Comparison of ENCODE assay signal across 8 mouse cellular contexts in the genomic region with DNA sequence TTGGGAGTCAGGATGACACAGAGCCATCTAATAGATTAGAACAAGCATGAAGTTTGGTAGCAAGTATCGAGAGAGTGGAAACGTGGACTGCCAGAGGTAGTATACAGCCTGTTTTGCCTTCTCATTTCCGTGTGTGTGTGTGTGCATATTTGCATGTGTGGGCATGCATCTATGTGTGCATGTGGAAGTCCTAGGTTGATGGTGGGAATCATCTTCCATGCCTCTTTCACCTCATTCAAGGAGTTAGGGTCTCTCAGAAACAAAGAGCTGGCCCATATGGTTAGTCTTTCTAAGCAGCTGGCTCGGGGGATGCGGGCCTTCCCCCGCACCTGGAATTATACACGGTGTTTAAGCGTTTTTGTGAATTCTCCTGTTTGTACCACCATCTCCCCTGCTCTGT. TPM values are rescaled to one million over a fixed set of nuclear protein-coding genes. Genes with fewer than 3 reads are reported as not detected.
DNase-seq lines count a peak whose midpoint lies in the region; ATAC-seq and TF ChIP-seq lines count a peak whose summit lies in the region.

No protein-coding gene starts in this region.

- H3K27ac ChIP-seq in forebrain, embryonic 15.5 days (replicated peaks): no peak overlapping the region
- H3K27ac ChIP-seq in forebrain, embryonic 12.5 days: no peak overlapping the region
- no peak overlapping the region for H3K27ac ChIP-seq in lung, embryonic 16.5 days (ENCODE audit: low read length)
- no peak overlapping the region for H3K27ac ChIP-seq in limb, embryonic 14.5 days (replicated peaks; ENCODE audit: low read depth, low read length)
- no peak overlapping the region for H3K27ac ChIP-seq in stomach, embryonic 15.5 days

- no peak for TF ChIP-seq POLR2A in lung, adult 2 months (IDR thresholded peaks at IDR 0.05; ENCODE audit: borderline replicate concordance, extremely low read depth, low read depth, low read length)
- TF ChIP-seq POLR2A in limb, embryonic 14.5 days (IDR thresholded peaks at IDR 0.05; ENCODE audit: borderline replicate concordance, extremely low read depth, insufficient read depth, insufficient read length): no peak

- no peak for DNase-seq in lung, adult 2 months
- no peak for DNase-seq in limb, embryonic 14.5 days (ENCODE audit: low spot score)
- DNase-seq in ovary, adult 18-20 months (ENCODE audit: low spot score): no peak
- no peak for DNase-seq in spleen, adult 18-20 months

- peaks cover 21% of the 10 kb centered on the region for H3K36me3 ChIP-seq in forebrain, embryonic 15.5 days
- peaks cover 18% of the 10 kb centered on the region for H3K36me3 ChIP-seq in forebrain, embryonic 12.5 days (replicated peaks)
- H3K36me3 ChIP-seq in lung, embryonic 16.5 days (ENCODE audit: control insufficient read depth, insufficient read depth, low read length): peaks cover under 1% of the 10 kb centered on the region; the same call in 1 of the 2 replicates
- H3K36me3 ChIP-seq in limb, embryonic 14.5 days (ENCODE audit: control insufficient read depth, insufficient read depth, low read length): peaks cover 25% of the 10 kb centered on the region
- H3K36me3 ChIP-seq in stomach, embryonic 15.5 days: peaks cover 8% of the 10 kb centered on the region

- H3K27me3 ChIP-seq in forebrain, embryonic 15.5 days: no peaks in the 10 kb centered on the region
- no peaks in the 10 kb centered on the region for H3K27me3 ChIP-seq in forebrain, embryonic 12.5 days
- no peaks in the 10 kb centered on the region for H3K27me3 ChIP-seq in lung, embryonic 16.5 days (ENCODE audit: control insufficient read depth, insufficient read depth, low read depth, low read length)
- no peaks in the 10 kb centered on the region for H3K27me3 ChIP-seq in limb, embryonic 14.5 days (ENCODE audit: control insufficient read depth, insufficient read depth, low read length)
- H3K27me3 ChIP-seq in stomach, embryonic 15.5 days (replicated peaks): no peaks in the 10 kb centered on the region

- peak overlapping the region; percentile 66; the same call in 1 of the 2 replicates for H3K4me2 ChIP-seq in forebrain, embryonic 15.5 days (replicated peaks)
- H3K4me2 ChIP-seq in forebrain, embryonic 12.5 days: no peak overlapping the region
- H3K4me2 ChIP-seq in lung, embryonic 16.5 days (ENCODE audit: low read depth, low read length): peak overlapping the region; percentile 82
- peak overlapping the region; percentile 72; the same call in 1 of the 2 replicates for H3K4me2 ChIP-seq in limb, embryonic 14.5 days (replicated peaks; ENCODE audit: low read depth, low read length, severe bottlenecking)
- H3K4me2 ChIP-seq in stomach, embryonic 15.5 days: peak overlapping the region; percentile 69; the same call in 1 of the 2 replicates

- peaks cover 40% of the 10 kb centered on the region for H3K4me1 ChIP-seq in forebrain, embryonic 15.5 days
- peaks cover 36% of the 10 kb centered on the region for H3K4me1 ChIP-seq in forebrain, embryonic 12.5 days
- peaks cover 14% of the 10 kb centered on the region for H3K4me1 ChIP-seq in lung, embryonic 16.5 days (replicated peaks; ENCODE audit: control insufficient read depth, insufficient read depth, low read length)
- H3K4me1 ChIP-seq in lung, adult 2 months (ENCODE audit: control insufficient read depth, insufficient read depth, low read length): peaks cover 7% of the 10 kb centered on the region
- H3K4me1 ChIP-seq in limb, embryonic 14.5 days (ENCODE audit: control insufficient read depth, insufficient read depth, low read length): peaks cover 15% of the 10 kb centered on the region
- H3K4me1 ChIP-seq in stomach, embryonic 15.5 days: 0 out of 2 replicates have a peak, but pooled peaks cover 11% of the 10 kb centered on the region

- peak overlapping the region; percentile 84 for H3K4me3 ChIP-seq in forebrain, embryonic 15.5 days
- H3K4me3 ChIP-seq in forebrain, embryonic 12.5 days (replicated peaks): no peak overlapping the region
- no peak overlapping the region for H3K4me3 ChIP-seq in lung, embryonic 16.5 days (ENCODE audit: low read length)
- H3K4me3 ChIP-seq in lung, adult 2 months (replicated peaks; ENCODE audit: extremely low read depth, low read depth, low read length): no peak overlapping the region
- H3K4me3 ChIP-seq in limb, embryonic 14.5 days (replicated peaks; ENCODE audit: low read length): peak overlapping the region; percentile 98
- no peak overlapping the region for H3K4me3 ChIP-seq in stomach, embryonic 15.5 days (replicated peaks)

- 90% methylated on average over 8 of the region's 8 CpGs for WGBS in forebrain, embryonic 15.5 days
- WGBS in forebrain, embryonic 12.5 days: 89% methylated on average over 8 of the region's 8 CpGs
- WGBS in lung, embryonic 16.5 days: 89% methylated on average over 8 of the region's 8 CpGs
- 92% methylated on average over 8 of the region's 8 CpGs for WGBS in lung, adult 2 months
- 88% methylated on average over 8 of the region's 8 CpGs for WGBS in limb, embryonic 14.5 days
- 91% methylated on average over 8 of the region's 8 CpGs for WGBS in stomach, embryonic 15.5 days

- no peak for TF ChIP-seq CTCF in lung, adult 2 months (IDR thresholded peaks at IDR 0.05; ENCODE audit: insufficient read depth, low read length)

- no peak for ATAC-seq in forebrain, embryonic 15.5 days (replicated peaks)
- ATAC-seq in forebrain, embryonic 12.5 days (ENCODE audit: low FRiP score): no peak
- ATAC-seq in lung, embryonic 16.5 days (ENCODE audit: low read depth): no peak
- ATAC-seq in limb, embryonic 14.5 days (ENCODE audit: low FRiP score, low read depth): no peak
- ATAC-seq in stomach, embryonic 15.5 days (ENCODE audit: insufficient read depth, low FRiP score, low read depth): no peak

- no peaks in the 10 kb centered on the region for H3K9me3 ChIP-seq in forebrain, embryonic 15.5 days
- H3K9me3 ChIP-seq in forebrain, embryonic 12.5 days: no peaks in the 10 kb centered on the region
- no peaks in the 10 kb centered on the region for H3K9me3 ChIP-seq in lung, embryonic 16.5 days (ENCODE audit: control insufficient read depth, low read length)
- no peaks in the 10 kb centered on the region for H3K9me3 ChIP-seq in limb, embryonic 14.5 days (ENCODE audit: control insufficient read depth, low read length)
- no peaks in the 10 kb centered on the region for H3K9me3 ChIP-seq in stomach, embryonic 15.5 days

- no peak overlapping the region for H3K9ac ChIP-seq in forebrain, embryonic 15.5 days (replicated peaks)
- no peak overlapping the region for H3K9ac ChIP-seq in forebrain, embryonic 12.5 days
- H3K9ac ChIP-seq in lung, embryonic 16.5 days (ENCODE audit: low read length): no peak overlapping the region
- H3K9ac ChIP-seq in limb, embryonic 14.5 days (ENCODE audit: low read depth, low read length, severe bottlenecking): no peak overlapping the region
- no peak overlapping the region for H3K9ac ChIP-seq in stomach, embryonic 15.5 days

RNA-seq across cellular contexts. Expression of a gene that starts 0.7 kb away (rescaled TPM):
- polyA plus RNA-seq in forebrain, embryonic 15.5 days (2015; fragmentation: Nextera tagmentation; extraction: Ambion mirVana): 19.2 and 19.9 TPM in 2 replicates
- polyA plus RNA-seq in forebrain, embryonic 12.5 days (2016; fragmentation: Nextera tagmentation; extraction: Ambion mirVana): 26.3 and 28.9 TPM in 2 replicates
- 26.4 and 27.3 TPM in 2 replicates for polyA plus RNA-seq in lung, embryonic 16.5 days (2015; fragmentation: Nextera tagmentation; extraction: Ambion mirVana)
- polyA plus RNA-seq in lung, adult 2 months (2012; rRNA removed): 21.6 and 24.0 TPM in 2 replicates
- 23.6 and 26.7 TPM in 2 replicates for polyA plus RNA-seq in limb, embryonic 14.5 days (2012; rRNA removed)
- polyA plus RNA-seq in limb, embryonic 14.5 days (2014; fragmentation: Nextera tagmentation; extraction: Ambion mirVana): 29.0 and 33.4 TPM in 2 replicates
- polyA plus RNA-seq in stomach, embryonic 15.5 days (2015; fragmentation: Nextera tagmentation; extraction: Ambion mirVana): 35.5 and 39.7 TPM in 2 replicates

RNA-seq across cellular contexts. Expression of a gene that starts 2.1 kb away (rescaled TPM):
- 34.5 and 40.9 TPM in 2 replicates for polyA plus RNA-seq in forebrain, embryonic 15.5 days (2015; fragmentation: Nextera tagmentation; extraction: Ambion mirVana)
- 30.4 and 33.2 TPM in 2 replicates for polyA plus RNA-seq in forebrain, embryonic 12.5 days (2016; fragmentation: Nextera tagmentation; extraction: Ambion mirVana)
- 28.8 and 30.5 TPM in 2 replicates for polyA plus RNA-seq in lung, embryonic 16.5 days (2015; fragmentation: Nextera tagmentation; extraction: Ambion mirVana)
- 40.4 and 45.1 TPM in 2 replicates for polyA plus RNA-seq in lung, adult 2 months (2012; rRNA removed)
- 27.0 and 30.1 TPM in 2 replicates for polyA plus RNA-seq in limb, embryonic 14.5 days (2012; rRNA removed)
- 8.8 and 11.6 TPM in 2 replicates for polyA plus RNA-seq in limb, embryonic 14.5 days (2014; fragmentation: Nextera tagmentation; extraction: Ambion mirVana)
- 73.5 and 98.1 TPM in 2 replicates for polyA plus RNA-seq in stomach, embryonic 15.5 days (2015; fragmentation: Nextera tagmentation; extraction: Ambion mirVana)

RNA-seq across cellular contexts. Expression of a gene that starts 33.0 kb away (rescaled TPM):
- 144 and 150 TPM in 2 replicates for polyA plus RNA-seq in forebrain, embryonic 15.5 days (2015; fragmentation: Nextera tagmentation; extraction: Ambion mirVana)
- 128 and 137 TPM in 2 replicates for polyA plus RNA-seq in forebrain, embryonic 12.5 days (2016; fragmentation: Nextera tagmentation; extraction: Ambion mirVana)
- polyA plus RNA-seq in lung, embryonic 16.5 days (2015; fragmentation: Nextera tagmentation; extraction: Ambion mirVana): 112 and 123 TPM in 2 replicates
- 6.1 and 10.7 TPM in 2 replicates for polyA plus RNA-seq in lung, adult 2 months (2012; rRNA removed)
- polyA plus RNA-seq in limb, embryonic 14.5 days (2012; rRNA removed): 36.1 and 50.4 TPM in 2 replicates
- polyA plus RNA-seq in limb, embryonic 14.5 days (2014; fragmentation: Nextera tagmentation; extraction: Ambion mirVana): 140 and 142 TPM in 2 replicates
- polyA plus RNA-seq in stomach, embryonic 15.5 days (2015; fragmentation: Nextera tagmentation; extraction: Ambion mirVana): 153 and 156 TPM in 2 replicates

Comparison
In these comparisons a context has a peak if more than half of its experiments do, and no peak if none do; other contexts are left out.
1. H3K4me3 ChIP-seq: peak in forebrain, embryonic 15.5 days (single experiment) and limb, embryonic 14.5 days (single experiment); none in forebrain, embryonic 12.5 days (single experiment), lung, embryonic 16.5 days (single experiment), lung, adult 2 months (single experiment) and stomach, embryonic 15.5 days (single experiment).